8 mouse cellular contexts compared by ENCODE assay signal in genomic region chr5:143620941-143621340, GRCm38 (mm10). TPM values are rescaled to one million over a fixed set of nuclear protein-coding genes. Genes with fewer than 3 reads are reported as not detected.
DNase-seq lines count a peak whose midpoint lies in the region; ATAC-seq and TF ChIP-seq lines count a peak whose summit lies in the region.

No protein-coding gene starts in this region.

- H3K9me3 ChIP-seq in midbrain, embryonic 12.5 days = no peaks in the 10 kb centered on the region; the same call in 1 of the 2 replicates
- no peaks in the 10 kb centered on the region for H3K9me3 ChIP-seq in midbrain, embryonic 16.5 days (replicated peaks; ENCODE audit: control insufficient read depth, low read length, poor library complexity, severe bottlenecking)
- H3K9me3 ChIP-seq in intestine, embryonic 15.5 days = no peaks in the 10 kb centered on the region
- no peaks in the 10 kb centered on the region for H3K9me3 ChIP-seq in lung, embryonic 14.5 days (ENCODE audit: low read depth, low read length)
- H3K9me3 ChIP-seq in liver, embryonic 12.5 days (replicated peaks) = no peaks in the 10 kb centered on the region

- 57% methylated on average over 13 of the region's 13 CpGs for WGBS in midbrain, embryonic 12.5 days
- whole genome bisulfite sequencing in midbrain, embryonic 16.5 days = 35% methylated on average over 13 of the region's 13 CpGs
- WGBS in intestine, embryonic 15.5 days = 24% methylated on average over 13 of the region's 13 CpGs
- WGBS in lung, embryonic 14.5 days = 19% methylated on average over 13 of the region's 13 CpGs
- WGBS in liver, embryonic 12.5 days (ENCODE audit: insufficient replicate concordance) = 64% methylated on average over 13 of the region's 13 CpGs

- no peak for ATAC-seq in midbrain, embryonic 12.5 days (ENCODE audit: low FRiP score, low read depth)
- no peak for ATAC-seq in midbrain, embryonic 16.5 days
- peak; percentile 50 for ATAC-seq in intestine, embryonic 15.5 days
- ATAC-seq in lung, embryonic 14.5 days (ENCODE audit: insufficient read depth) = 0 out of 2 replicates have a peak, but pooled peaks have one; percentile 0
- ATAC-seq in liver, embryonic 12.5 days = no peak
- no peak for ATAC-seq in CD4-positive, CD25-positive, alpha-beta regulatory T cell, adult 4 months

- no peaks in the 10 kb centered on the region for H3K36me3 ChIP-seq in midbrain, embryonic 12.5 days
- no peaks in the 10 kb centered on the region for H3K36me3 ChIP-seq in midbrain, embryonic 16.5 days (ENCODE audit: control insufficient read depth, insufficient read depth, low read length)
- no peaks in the 10 kb centered on the region for H3K36me3 ChIP-seq in intestine, embryonic 15.5 days
- H3K36me3 ChIP-seq in lung, embryonic 14.5 days (ENCODE audit: insufficient read depth) = no peaks in the 10 kb centered on the region
- H3K36me3 ChIP-seq in liver, embryonic 12.5 days = no peaks in the 10 kb centered on the region

- no peak for TF ChIP-seq POLR2A in brain, embryonic 14.5 days (IDR thresholded peaks at IDR 0.05; ENCODE audit: borderline replicate concordance, extremely low read depth, insufficient read depth, insufficient read length, poor library complexity, severe bottlenecking)

- H3K4me3 ChIP-seq in midbrain, embryonic 12.5 days = no peak overlapping the region
- H3K4me3 ChIP-seq in midbrain, embryonic 16.5 days (ENCODE audit: low read depth, low read length) = no peak overlapping the region
- no peak overlapping the region for H3K4me3 ChIP-seq in intestine, embryonic 15.5 days (replicated peaks)
- no peak overlapping the region for H3K4me3 ChIP-seq in lung, embryonic 14.5 days (ENCODE audit: low read depth, low read length)
- no peak overlapping the region for H3K4me3 ChIP-seq in liver, embryonic 12.5 days

- H3K4me2 ChIP-seq in midbrain, embryonic 12.5 days (replicated peaks) = no peak overlapping the region
- H3K4me2 ChIP-seq in midbrain, embryonic 16.5 days (ENCODE audit: low read length) = no peak overlapping the region
- H3K4me2 ChIP-seq in intestine, embryonic 15.5 days (replicated peaks) = peak overlapping the region; percentile 31
- H3K4me2 ChIP-seq in lung, embryonic 14.5 days = peak overlapping the region; percentile 29
- H3K4me2 ChIP-seq in liver, embryonic 12.5 days = no peak overlapping the region

- TF ChIP-seq CTCF in brain, embryonic 14.5 days (IDR thresholded peaks at IDR 0.05; ENCODE audit: borderline replicate concordance, extremely low read depth, insufficient read depth, insufficient read length) = no peak
- TF ChIP-seq CTCF in lung, embryonic 14.5 days (IDR thresholded peaks at IDR 0.05; ENCODE audit: low read depth) = no peak

- peak; percentile 74 for DNase-seq in brain, embryonic 14.5 days (ENCODE audit: low read depth)
- peak; percentile 76 for DNase-seq in lung, embryonic 14.5 days
- no peak for DNase-seq in spleen, postnatal 4 days (ENCODE audit: low spot score in 2 of 2)

- 0 out of 2 replicates have a peak overlapping the region, but pooled peaks have one; percentile 12 for H3K27ac ChIP-seq in midbrain, embryonic 12.5 days (replicated peaks)
- no peak overlapping the region for H3K27ac ChIP-seq in midbrain, embryonic 16.5 days (ENCODE audit: low read length)
- H3K27ac ChIP-seq in intestine, embryonic 15.5 days = no peak overlapping the region
- H3K27ac ChIP-seq in lung, embryonic 14.5 days (ENCODE audit: low read depth) = no peak overlapping the region
- no peak overlapping the region for H3K27ac ChIP-seq in liver, embryonic 12.5 days

- H3K4me1 ChIP-seq in midbrain, embryonic 12.5 days = peaks cover 26% of the 10 kb centered on the region
- peaks cover 17% of the 10 kb centered on the region for H3K4me1 ChIP-seq in midbrain, embryonic 16.5 days (ENCODE audit: control insufficient read depth, insufficient read depth, low read length)
- peaks cover 30% of the 10 kb centered on the region for H3K4me1 ChIP-seq in intestine, embryonic 15.5 days (replicated peaks)
- H3K4me1 ChIP-seq in lung, embryonic 14.5 days (ENCODE audit: insufficient read depth) = peaks cover 16% of the 10 kb centered on the region
- H3K4me1 ChIP-seq in liver, embryonic 12.5 days = peaks cover 76% of the 10 kb centered on the region

- no peaks in the 10 kb centered on the region for H3K27me3 ChIP-seq in midbrain, embryonic 12.5 days
- no peaks in the 10 kb centered on the region for H3K27me3 ChIP-seq in midbrain, embryonic 16.5 days (ENCODE audit: control insufficient read depth, insufficient read depth, low read depth, low read length)
- H3K27me3 ChIP-seq in intestine, embryonic 15.5 days (replicated peaks) = no peaks in the 10 kb centered on the region
- H3K27me3 ChIP-seq in lung, embryonic 14.5 days (ENCODE audit: insufficient read depth, low read length) = no peaks in the 10 kb centered on the region
- H3K27me3 ChIP-seq in liver, embryonic 12.5 days (replicated peaks) = no peaks in the 10 kb centered on the region

- H3K9ac ChIP-seq in midbrain, embryonic 12.5 days (replicated peaks) = no peak overlapping the region
- no peak overlapping the region for H3K9ac ChIP-seq in midbrain, embryonic 16.5 days (ENCODE audit: low read depth, low read length)
- no peak overlapping the region for H3K9ac ChIP-seq in intestine, embryonic 15.5 days
- no peak overlapping the region for H3K9ac ChIP-seq in lung, embryonic 14.5 days
- no peak overlapping the region for H3K9ac ChIP-seq in liver, embryonic 12.5 days

RNA-seq across cellular contexts. Expression of gene Cyth3, which starts 1.3 kb away (rescaled TPM):
- 32.2 and 32.3 TPM in 2 replicates for polyA plus RNA-seq in midbrain, embryonic 12.5 days (2016; fragmentation: Nextera tagmentation; extraction: Ambion mirVana)
- 40.2 and 40.7 TPM in 2 replicates for polyA plus RNA-seq in midbrain, embryonic 16.5 days (2015; fragmentation: Nextera tagmentation; extraction: Ambion mirVana)
- polyA plus RNA-seq in brain, embryonic 14.5 days (2012; rRNA removed) = 30.0 and 35.3 TPM in 2 replicates
- 43.7 and 44.3 TPM in 2 replicates for polyA plus RNA-seq in intestine, embryonic 15.5 days (2015; fragmentation: Nextera tagmentation; extraction: Ambion mirVana)
- 48.3 and 52.0 TPM in 2 replicates for polyA plus RNA-seq in lung, embryonic 14.5 days (2014; fragmentation: Nextera tagmentation; extraction: Ambion mirVana)
- polyA plus RNA-seq in liver, embryonic 12.5 days (2016; fragmentation: Nextera tagmentation; extraction: Ambion mirVana) = 46.0 and 47.7 TPM in 2 replicates
- 10 to 100 TPM; 40.6 to 59.7 TPM for polyA plus RNA-seq in CD4-positive, CD25-positive, alpha-beta regulatory T cell, adult 4 months (2017; shearing (Covaris generic))

Comparison
In these comparisons a context has a peak if more than half of its experiments do, and no peak if none do; other contexts are left out.
1. ATAC-seq: peak in intestine, embryonic 15.5 days (single experiment) and lung, embryonic 14.5 days (single experiment); none in midbrain, embryonic 12.5 days (single experiment), midbrain, embryonic 16.5 days (single experiment), liver, embryonic 12.5 days (single experiment) and CD4-positive, CD25-positive, alpha-beta regulatory T cell, adult 4 months (single experiment).
2. H3K4me2 ChIP-seq: peak in intestine, embryonic 15.5 days (single experiment) and lung, embryonic 14.5 days (single experiment); none in midbrain, embryonic 12.5 days (single experiment), midbrain, embryonic 16.5 days (single experiment) and liver, embryonic 12.5 days (single experiment).
3. DNase-seq: peak in brain, embryonic 14.5 days (single experiment) and lung, embryonic 14.5 days (single experiment); none in spleen, postnatal 4 days (0 of 2).